Mouse (Mus musculus): ENCODE measurements around the gene Ggact. TPM values are rescaled to one million over a fixed set of nuclear protein-coding genes. Genes with fewer than 3 reads are reported as not detected.

Gene Ggact
- polyA plus RNA-seq, 1 experiment: not detected

GRCm38 (mm10) chr14:122920011-122920410 lies 6.5 kb upstream of the Ggact start:
- Histone ChIP-seq H3K4me3 (ENCODE audit: insufficient read depth, low read depth, low read length) (no peak overlapping the region), H3K27ac (ENCODE audit: insufficient read depth, low read depth, low read length) (no peak overlapping the region), H3K4me1 (ENCODE audit: control insufficient read depth, insufficient read depth, low read length) (no peaks in the 10 kb centered on the region)
- WGBS: 28% methylated on average over 5 of the region's 5 CpGs
- TF ChIP-seq CTCF (IDR thresholded peaks at IDR 0.05; ENCODE audit: insufficient read depth, low read depth, low read length) (no peak), POLR2A (IDR thresholded peaks at IDR 0.05; ENCODE audit: insufficient read depth, low read depth, low read length) (no peak)

- 100% methylated on average over 1 of the region's 1 CpGs for WGBS
- Histone ChIP-seq H3K4me3 (ENCODE audit: insufficient read depth, low read depth, low read length) (no peak overlapping the region), H3K27ac (ENCODE audit: insufficient read depth, low read depth, low read length) (no peak overlapping the region), H3K4me1 (ENCODE audit: control insufficient read depth, insufficient read depth, low read length) (peaks cover 3% of the 10 kb centered on the region; the same call in 1 of the 2 replicates)
- no peak for TF ChIP-seq CTCF (IDR thresholded peaks at IDR 0.05; ENCODE audit: insufficient read depth, low read depth, low read length)
- no peak for TF ChIP-seq POLR2A (IDR thresholded peaks at IDR 0.05; ENCODE audit: insufficient read depth, low read depth, low read length)
Observed at GRCm38 (mm10) chr14:122917676-122918075, 4.1 kb upstream of the Ggact start.

GRCm38 (mm10) chr14:122912812-122913498 lies 602 bp downstream of the Ggact start:
- Histone ChIP-seq H3K4me3 (ENCODE audit: insufficient read depth, low read depth, low read length) (peak overlapping the region; percentile 73), H3K4me1 (ENCODE audit: control insufficient read depth, insufficient read depth, low read length) (peaks cover 3% of the 10 kb centered on the region; the same call in 1 of the 2 replicates), H3K27ac (ENCODE audit: insufficient read depth, low read depth, low read length) (peak overlapping the region; percentile 24; the same call in 1 of the 2 replicates)
- under 1% methylated on average over 58 of the region's 58 CpGs for WGBS
- TF ChIP-seq CTCF (IDR thresholded peaks at IDR 0.05; ENCODE audit: insufficient read depth, low read depth, low read length) (no peak), POLR2A (IDR thresholded peaks at IDR 0.05; ENCODE audit: insufficient read depth, low read depth, low read length) (no peak)

- Histone ChIP-seq H3K4me1 (ENCODE audit: control insufficient read depth, insufficient read depth, low read length) (peaks cover 3% of the 10 kb centered on the region; the same call in 1 of the 2 replicates), H3K27ac (ENCODE audit: insufficient read depth, low read depth, low read length) (no peak overlapping the region), H3K4me3 (ENCODE audit: insufficient read depth, low read depth, low read length) (no peak overlapping the region)
- 60% methylated on average over 1 of the region's 1 CpGs for WGBS
- TF ChIP-seq POLR2A (IDR thresholded peaks at IDR 0.05; ENCODE audit: insufficient read depth, low read depth, low read length) (no peak), CTCF (IDR thresholded peaks at IDR 0.05; ENCODE audit: insufficient read depth, low read depth, low read length) (no peak)
Observed at GRCm38 (mm10) chr14:122912137-122912536, 1.4 kb downstream of the Ggact start.

- Histone ChIP-seq H3K27ac (ENCODE audit: insufficient read depth, low read depth, low read length) (no peak overlapping the region), H3K4me1 (ENCODE audit: control insufficient read depth, insufficient read depth, low read length) (peaks cover 3% of the 10 kb centered on the region; the same call in 1 of the 2 replicates), H3K4me3 (ENCODE audit: insufficient read depth, low read depth, low read length) (no peak overlapping the region)
- TF ChIP-seq CTCF (IDR thresholded peaks at IDR 0.05; ENCODE audit: insufficient read depth, low read depth, low read length) (no peak), POLR2A (IDR thresholded peaks at IDR 0.05; ENCODE audit: insufficient read depth, low read depth, low read length) (no peak)
Observed at GRCm38 (mm10) chr14:122911265-122911664, 2.3 kb downstream of the Ggact start.

- H3K4me1 ChIP-seq (ENCODE audit: control insufficient read depth, insufficient read depth, low read length): peaks cover 3% of the 10 kb centered on the region; the same call in 1 of the 2 replicates
- no peak for TF ChIP-seq POLR2A (IDR thresholded peaks at IDR 0.05; ENCODE audit: insufficient read depth, low read depth, low read length)
- no peak for TF ChIP-seq CTCF (IDR thresholded peaks at IDR 0.05; ENCODE audit: insufficient read depth, low read depth, low read length)
- H3K4me3 ChIP-seq (ENCODE audit: insufficient read depth, low read depth, low read length): no peak overlapping the region
- no peak overlapping the region for H3K27ac ChIP-seq (ENCODE audit: insufficient read depth, low read depth, low read length)
- WGBS: 88% methylated on average over 5 of the region's 5 CpGs
Observed at GRCm38 (mm10) chr14:122909368-122910091, 4.0 kb downstream of the Ggact start.

- TF ChIP-seq POLR2A (IDR thresholded peaks at IDR 0.05; ENCODE audit: insufficient read depth, low read depth, low read length): no peak
- Histone ChIP-seq H3K4me1 (ENCODE audit: control insufficient read depth, insufficient read depth, low read length) (peaks cover under 1% of the 10 kb centered on the region; the same call in 1 of the 2 replicates), H3K4me3 (ENCODE audit: insufficient read depth, low read depth, low read length) (no peak overlapping the region), H3K27ac (ENCODE audit: insufficient read depth, low read depth, low read length) (no peak overlapping the region)
- 87% methylated on average over 4 of the region's 4 CpGs for WGBS
Observed at GRCm38 (mm10) chr14:122908075-122908474, 5.5 kb downstream of the Ggact start.

- TF ChIP-seq CTCF (IDR thresholded peaks at IDR 0.05; ENCODE audit: insufficient read depth, low read depth, low read length) (no peak), POLR2A (IDR thresholded peaks at IDR 0.05; ENCODE audit: insufficient read depth, low read depth, low read length) (no peak)
Observed at GRCm38 (mm10) chr14:122905007-122905406, 8.6 kb downstream of the Ggact start.

GRCm38 (mm10) chr14:122903923-122904351 lies 9.6 kb downstream of the Ggact start:
- TF ChIP-seq CTCF (IDR thresholded peaks at IDR 0.05; ENCODE audit: insufficient read depth, low read depth, low read length): no peak
- no peak for TF ChIP-seq POLR2A (IDR thresholded peaks at IDR 0.05; ENCODE audit: insufficient read depth, low read depth, low read length)
- Histone ChIP-seq H3K4me1 (ENCODE audit: control insufficient read depth, insufficient read depth, low read length) (peaks cover 4% of the 10 kb centered on the region), H3K27ac (ENCODE audit: insufficient read depth, low read depth, low read length) (no peak overlapping the region), H3K4me3 (ENCODE audit: insufficient read depth, low read depth, low read length) (no peak overlapping the region)
- 89% methylated on average over 2 of the region's 2 CpGs for whole genome bisulfite sequencing

More at GRCm38 (mm10) chr14:122905007-122905406, 8.6 kb downstream of the Ggact start:
- Histone ChIP-seq H3K4me3 (ENCODE audit: insufficient read depth, low read depth, low read length) (no peak overlapping the region), H3K27ac (ENCODE audit: insufficient read depth, low read depth, low read length) (no peak overlapping the region), H3K4me1 (ENCODE audit: control insufficient read depth, insufficient read depth, low read length) (peaks cover 4% of the 10 kb centered on the region)
- WGBS: 97% methylated on average over 1 of the region's 1 CpGs
